Mouse (Mus musculus): ENCODE measurements around the gene Hpcal4. TPM values are rescaled to one million over a fixed set of nuclear protein-coding genes. Genes with fewer than 3 reads are reported as not detected.
A peak's percentile ranks its signal among the peaks of the same experiment; 100 is the strongest.

Gene Hpcal4
- total RNA-seq, 2 experiments from 2014 or later, result 0.07 to 0.26 TPM

- DNase-seq, result peak; percentile 79
- intact Hi-C loops (cut with DNase I), result loop anchor here (1.0 kb wide), 1 partner anchor 43 kb away; no protein-coding TSS in a partner anchor
Observed at GRCm38 (mm10) chr4:123200771-123201185, 17.8 kb downstream of the Hpcal4 start.

DNA sequence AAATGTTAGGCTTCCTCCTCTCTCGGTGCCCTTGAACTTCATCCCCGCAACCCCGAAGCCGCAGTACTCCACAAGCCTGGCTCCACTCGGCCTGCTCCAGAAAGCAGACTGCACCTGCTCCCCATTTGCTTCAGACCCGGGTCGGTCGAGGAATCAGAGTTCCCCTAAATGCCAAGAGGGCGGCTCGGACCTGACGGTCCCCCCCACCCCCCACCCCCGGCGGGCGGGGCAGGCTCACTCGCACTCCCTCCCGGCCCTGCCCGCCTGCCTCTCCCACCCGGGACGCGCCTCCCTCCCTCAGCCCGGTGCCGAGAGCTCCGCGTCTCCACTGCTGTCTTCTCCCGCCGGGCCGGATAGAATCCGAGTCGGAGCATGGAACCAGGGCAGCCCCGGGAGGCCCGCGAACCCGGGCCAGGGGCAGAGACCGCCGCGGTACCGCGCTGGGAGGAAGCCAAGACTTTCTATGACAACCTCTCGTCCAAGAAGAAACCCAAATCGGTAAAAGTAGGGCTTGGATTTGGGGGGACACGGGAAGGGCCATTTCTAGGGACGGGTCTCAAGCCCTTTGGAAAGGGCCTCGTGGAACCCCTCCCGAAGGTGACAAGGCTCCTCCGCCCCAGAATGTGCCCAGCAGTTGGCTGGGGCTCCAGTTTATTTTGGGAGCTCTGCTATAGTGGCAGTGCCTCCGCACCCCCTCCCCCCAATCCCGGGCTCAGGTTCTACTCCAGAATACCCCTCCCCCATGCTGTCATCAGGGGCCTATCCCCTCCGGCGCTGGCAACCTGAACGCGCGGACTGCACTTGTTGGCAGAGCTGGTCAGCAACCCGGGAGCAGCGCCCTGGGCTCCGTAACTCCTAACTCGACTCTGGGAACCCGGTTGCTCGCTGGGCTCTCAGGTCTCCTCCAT is 18.4 kb downstream of the Hpcal4 start, which contains the start of gene Nt5c1a:
TSS of gene Nt5c1a (plus strand) at position 319 of the 908 bp plus-strand sequence.
- peak; percentile 62 to 79 for DNase-seq
- intact Hi-C loops (cut with DNase I), result no loop called here

DNA sequence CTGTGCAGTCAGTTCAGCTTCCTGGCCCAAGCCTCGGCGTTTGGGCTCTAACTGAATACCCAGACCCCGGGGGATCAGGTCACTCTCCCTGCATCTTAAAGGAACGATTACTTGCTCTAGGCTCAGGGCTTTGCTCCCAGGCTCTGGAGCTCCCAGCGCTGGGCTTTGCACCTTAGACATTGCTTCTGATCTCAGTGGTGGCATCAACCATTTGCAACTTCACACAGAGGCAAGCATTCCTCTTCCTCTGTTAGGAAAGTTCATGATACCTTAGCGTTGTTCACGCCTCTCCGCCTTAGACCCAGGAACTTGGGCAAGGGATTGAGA is 19.0 kb downstream of the Hpcal4 start:
- DNase-seq, result no peak
- intact Hi-C loops (cut with DNase I), result no loop called here

DNA sequence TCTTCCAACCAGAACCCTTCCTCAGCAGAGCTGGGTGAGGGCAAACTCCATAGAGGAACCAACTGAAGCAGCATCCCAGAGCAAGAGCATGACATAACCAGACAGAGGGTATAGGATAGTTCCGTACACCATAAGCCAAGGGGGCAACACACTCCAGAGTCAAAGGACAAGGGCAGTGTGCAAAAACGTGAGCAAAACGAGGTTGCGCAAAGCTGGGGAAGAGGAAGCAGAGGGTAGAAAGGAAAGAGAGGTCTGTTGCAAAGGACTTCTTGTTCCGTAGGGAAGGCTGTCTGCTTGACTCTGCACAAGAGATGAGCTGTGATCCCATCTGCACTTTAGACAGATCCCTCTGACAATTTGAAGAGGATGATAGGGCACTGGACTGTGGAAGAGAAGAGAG is 24.3 kb downstream of the Hpcal4 start:
- intact Hi-C loops (cut with DNase I), result no loop called here

GRCm38 (mm10) chr4:123210996-123211395 is 28.0 kb downstream of the Hpcal4 start:
- DNase-seq, result no peak
- intact Hi-C loops (cut with DNase I), result no loop called here

More for the DNA sequence above, 24.3 kb downstream of the Hpcal4 start:
- DNase-seq, result no peak

GRCm38 (mm10) chr4:123211453-123211852 is 28.4 kb downstream of the Hpcal4 start:
- no peak for DNase-seq
- intact Hi-C loops (cut with DNase I), result no loop called here

DNA sequence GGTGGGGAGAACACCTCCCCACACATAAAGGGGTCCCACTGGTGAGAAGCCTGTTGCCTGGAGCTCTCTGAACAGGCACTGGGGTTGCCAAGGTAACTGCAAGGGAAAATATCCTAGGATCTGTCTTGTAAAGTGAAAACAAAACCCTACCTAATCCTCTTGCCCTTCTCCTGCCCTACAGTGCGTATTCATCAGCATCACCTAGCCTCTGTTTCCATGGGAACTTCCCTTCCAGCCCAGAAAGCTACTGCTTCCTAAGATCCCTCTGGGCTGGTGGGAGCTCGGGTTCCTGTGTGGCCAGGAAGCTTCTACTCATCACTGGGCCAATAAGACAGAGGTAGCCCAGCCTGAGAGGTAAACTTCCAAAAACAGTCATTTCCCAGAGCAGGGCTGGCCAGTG is 29.3 kb downstream of the Hpcal4 start:
- intact Hi-C loops (cut with DNase I), result no loop called here

DNA sequence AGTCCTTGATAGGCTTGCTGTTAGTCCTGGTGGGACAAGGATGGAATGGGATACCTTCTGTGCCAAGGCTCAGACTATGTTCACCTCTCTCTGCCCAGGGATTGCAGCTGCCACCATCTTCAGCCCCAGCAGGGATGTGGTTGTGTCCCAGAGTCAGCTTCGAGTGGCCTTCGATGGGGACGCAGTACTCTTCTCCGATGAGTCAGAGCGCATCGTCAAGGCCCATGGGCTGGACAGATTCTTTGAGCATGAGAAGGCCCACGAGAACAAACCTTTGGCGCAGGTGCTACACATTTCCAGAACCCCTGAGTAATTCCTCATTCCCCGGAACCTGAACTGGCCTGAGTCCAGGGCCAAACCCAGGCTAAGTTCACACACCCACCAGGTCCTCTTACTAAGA is 30.9 kb downstream of the Hpcal4 start:
- intact Hi-C loops (cut with DNase I), result no loop called here
- no peak for DNase-seq

More for the DNA sequence above, 29.3 kb downstream of the Hpcal4 start:
- no peak for DNase-seq

DNA sequence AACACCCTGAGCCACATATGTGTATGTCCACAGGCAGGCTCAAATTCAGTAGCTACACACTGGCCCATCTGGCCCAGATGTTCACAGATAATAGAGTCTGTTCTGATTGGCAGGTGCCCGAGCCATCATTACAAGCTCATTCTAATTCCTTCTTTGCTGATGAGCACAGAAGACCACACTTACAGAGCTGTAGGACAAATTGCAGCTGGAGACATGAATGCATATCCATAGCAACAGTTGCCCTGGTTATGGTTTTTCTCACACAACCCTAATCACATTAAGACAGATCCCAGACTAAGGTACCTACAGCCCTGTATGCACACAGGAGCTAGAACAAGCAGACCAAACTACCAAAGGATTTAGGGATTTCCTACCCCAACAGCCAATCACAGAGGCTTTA is 32.3 kb downstream of the Hpcal4 start:
- DNase-seq, result no peak
- intact Hi-C loops (cut with DNase I), result loop anchor here (5.0 kb wide), 1 partner anchor 58 kb away; no protein-coding TSS in a partner anchor

DNA sequence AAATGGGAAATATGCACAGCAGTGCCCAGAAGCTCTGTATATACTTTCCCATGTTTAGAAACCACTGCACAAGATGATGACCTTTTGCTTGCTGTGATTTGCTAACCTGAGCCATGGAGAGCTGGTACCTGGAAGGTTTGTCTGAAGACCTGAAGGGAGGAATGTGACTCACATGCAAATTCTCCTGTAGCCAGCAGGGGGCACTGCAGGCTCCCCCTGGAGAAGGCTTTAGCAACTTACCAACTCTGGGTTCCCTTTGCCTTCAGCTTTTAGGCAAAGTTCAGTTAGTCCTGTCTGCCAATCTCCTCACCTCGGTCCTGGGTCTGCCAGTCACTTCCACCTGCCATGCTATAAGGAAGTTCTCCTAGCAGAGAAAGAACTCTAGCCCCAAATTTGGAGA is 33.8 kb downstream of the Hpcal4 start:
- intact Hi-C loops (cut with DNase I), result loop anchor here (5.0 kb wide), 1 partner anchor 59 kb away; no protein-coding TSS in a partner anchor
- DNase-seq, result peak; percentile 56 to 66

DNA sequence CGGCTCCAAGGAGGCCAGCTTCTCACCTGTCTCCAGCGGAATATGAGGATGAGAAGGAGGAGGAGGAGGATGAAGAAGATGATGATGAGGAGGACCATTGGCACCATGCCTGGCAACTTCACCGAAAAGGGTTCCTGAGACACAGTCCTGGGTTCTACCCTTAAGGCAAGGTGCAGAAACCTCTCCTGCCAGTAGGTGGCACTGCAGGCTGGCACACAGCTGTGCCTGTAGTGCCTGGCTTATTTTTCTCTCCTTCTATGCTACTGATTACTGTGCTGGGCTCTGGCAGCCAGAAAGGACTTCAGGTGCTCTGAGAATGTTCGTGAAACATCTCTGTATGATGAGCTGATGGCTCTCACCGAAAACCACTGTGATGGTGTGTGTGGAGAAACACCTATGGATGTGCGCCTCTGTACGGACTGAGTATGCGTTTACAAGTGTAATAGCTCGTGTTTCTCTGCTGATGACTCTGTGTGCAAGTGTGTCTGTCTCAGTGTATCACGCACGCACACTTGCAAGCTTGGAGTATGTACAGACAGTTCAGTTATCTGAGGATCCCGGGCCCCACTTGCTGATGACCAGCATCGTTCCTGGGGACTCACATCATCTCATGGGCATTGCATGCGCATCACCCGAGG is 36.8 kb downstream of the Hpcal4 start:
- DNase-seq, result peak; percentile 79 to 88
- intact Hi-C loops (cut with DNase I), result loop anchor here (1.0 to 5.0 kb wide), 2 partner anchors 34 to 63 kb away; no protein-coding TSS in a partner anchor

- no peak for DNase-seq
- intact Hi-C loops (cut with DNase I), result no loop called here
Observed at GRCm38 (mm10) chr4:123220637-123221036, 37.6 kb downstream of the Hpcal4 start.

- intact Hi-C loops (cut with DNase I), result no loop called here
- DNase-seq, result no peak
Observed at GRCm38 (mm10) chr4:123223309-123223708, 40.3 kb downstream of the Hpcal4 start.

DNA sequence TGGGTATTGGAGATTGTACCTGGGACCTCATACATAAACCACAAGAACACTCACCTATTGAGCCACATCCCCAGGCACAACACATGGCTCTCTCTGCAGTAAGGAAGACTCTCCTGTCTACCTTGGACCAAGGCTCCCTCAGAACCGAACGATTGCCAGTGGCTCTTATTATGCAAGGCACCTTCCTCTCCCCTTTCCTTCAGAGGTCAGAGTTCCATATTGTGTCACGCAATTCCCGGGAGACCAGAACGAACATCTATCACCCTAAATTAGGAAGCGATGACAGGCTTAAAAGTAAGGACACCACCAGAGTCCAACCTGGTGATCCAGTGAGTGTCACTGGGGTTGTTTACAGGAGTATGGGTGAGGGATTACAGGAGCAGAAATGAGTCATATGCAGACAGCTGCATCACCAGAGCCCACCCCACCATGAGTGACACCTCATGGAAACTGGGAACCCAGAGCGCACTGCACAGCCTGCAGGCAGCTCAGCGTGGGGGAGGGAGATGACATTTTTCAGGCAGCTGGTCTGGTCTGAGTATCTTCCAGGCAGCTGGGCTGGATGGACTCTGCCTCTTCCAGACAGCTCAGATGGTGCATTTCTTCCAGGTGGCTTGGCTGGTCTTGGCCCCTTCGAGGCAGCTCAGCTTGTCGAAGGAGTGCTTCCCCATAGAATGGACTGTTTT is 42.8 kb downstream of the Hpcal4 start:
- DNase-seq, result peak; percentile 60 to 68
- intact Hi-C loops (cut with DNase I), result no loop called here

- DNase-seq, result peak; percentile 79
- intact Hi-C loops (cut with DNase I), result no loop called here
Observed at GRCm38 (mm10) chr4:123227707-123228106, 44.7 kb downstream of the Hpcal4 start.

- peak; percentile 82 to 83 for DNase-seq
- intact Hi-C loops (cut with DNase I), result no loop called here
Observed at GRCm38 (mm10) chr4:123228270-123228669, 45.2 kb downstream of the Hpcal4 start.

GRCm38 (mm10) chr4:123229166-123229565 is 46.1 kb downstream of the Hpcal4 start:
- peak in 1 of 2 experiments; percentile 49 for DNase-seq

DNA sequence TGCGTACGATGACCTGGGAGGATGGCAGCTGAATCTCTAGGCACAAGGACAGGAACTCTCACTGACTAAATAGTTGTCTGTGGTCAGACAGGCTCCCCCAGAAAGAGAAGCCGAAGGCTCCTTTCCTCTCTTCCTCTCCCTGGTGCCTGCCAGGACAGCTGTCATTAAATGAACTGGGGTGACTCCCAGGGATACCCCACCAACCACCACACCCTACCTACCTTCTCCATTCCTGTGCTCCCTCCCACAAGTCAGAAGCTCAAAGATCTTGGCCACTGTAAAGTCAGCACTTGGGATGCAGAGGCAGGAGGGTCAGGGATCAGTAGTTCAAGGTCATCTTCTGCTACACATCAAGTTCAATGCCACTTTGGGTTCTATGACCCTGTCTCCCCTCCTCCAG is 49.8 kb downstream of the Hpcal4 start:
- no peak for DNase-seq
- intact Hi-C loops (cut with DNase I), result no loop called here

More at GRCm38 (mm10) chr4:123229166-123229565, 46.1 kb downstream of the Hpcal4 start:
- intact Hi-C loops (cut with DNase I), result no loop called here

GRCm38 (mm10) chr4:123233492-123234084 is 50.6 kb downstream of the Hpcal4 start, which contains the start of gene Heyl:
Gene Heyl (plus strand): TSS chr4:123233556.
- DNase-seq, result peak; percentile 82 to 83
- intact Hi-C loops (cut with DNase I), result no loop called here

DNA sequence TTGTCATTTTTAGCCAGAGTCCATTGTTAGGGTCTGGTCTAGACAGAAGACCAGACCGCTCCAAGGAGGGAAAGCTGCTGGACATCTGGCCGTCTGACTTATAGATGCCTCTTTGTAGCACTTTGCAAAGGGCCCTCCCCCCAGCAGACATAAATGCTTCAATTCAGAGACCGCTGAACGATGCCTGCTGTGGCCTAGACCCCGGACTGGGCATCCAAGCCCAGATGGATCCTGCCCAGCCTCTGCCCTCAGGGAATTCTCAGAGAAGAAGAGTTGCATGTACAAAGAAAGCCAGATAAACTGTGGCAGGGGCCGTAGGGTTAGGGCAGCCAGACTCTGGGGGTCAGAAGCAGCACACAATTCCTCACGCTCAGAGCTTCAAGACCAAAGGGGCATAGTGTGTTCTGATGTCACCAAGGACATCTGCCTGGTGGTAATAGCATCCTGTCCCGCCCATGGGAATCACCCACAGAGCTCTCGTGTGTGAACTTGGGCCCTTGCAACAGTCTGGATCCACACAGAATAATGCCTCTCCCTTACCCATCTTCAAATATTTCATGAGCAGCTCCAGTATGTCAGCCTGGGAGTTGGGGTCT is 52.9 kb downstream of the Hpcal4 start:
- intact Hi-C loops (cut with DNase I), result no loop called here
- DNase-seq, result no peak
